Mouse (Mus musculus): ENCODE results near the gene Fhit. TPM values are rescaled to one million over a fixed set of nuclear protein-coding genes. Genes with fewer than 3 reads are reported as not detected.

Fhit gene
- total RNA-seq, 2 experiments from 2014 or later, result 4.8 to 5.8 TPM

DNA sequence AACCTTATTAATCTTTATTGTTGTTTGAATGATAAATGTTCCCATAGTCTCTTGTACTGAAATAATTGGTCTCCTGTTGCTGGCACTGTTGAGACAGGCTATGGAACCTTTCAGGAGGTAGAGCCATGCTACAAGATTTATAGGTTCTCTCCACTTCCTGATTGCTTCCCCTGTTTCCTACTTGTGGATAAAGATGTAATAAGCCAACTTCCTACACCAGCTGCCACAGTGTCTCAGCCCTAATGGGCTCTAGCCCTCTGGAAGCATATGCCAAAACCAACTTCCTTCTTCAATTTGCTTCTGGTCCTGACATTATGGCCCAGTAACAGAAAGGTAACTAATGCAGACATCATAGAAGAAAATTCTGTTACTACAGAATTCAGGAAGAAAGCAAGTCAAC lies 652.6 kb downstream of the Fhit start:
- no peak overlapping the region for H3K4me3 ChIP-seq
- TF ChIP-seq CTCF (conservative IDR thresholded peaks at IDR 0.05), result no peak

DNA sequence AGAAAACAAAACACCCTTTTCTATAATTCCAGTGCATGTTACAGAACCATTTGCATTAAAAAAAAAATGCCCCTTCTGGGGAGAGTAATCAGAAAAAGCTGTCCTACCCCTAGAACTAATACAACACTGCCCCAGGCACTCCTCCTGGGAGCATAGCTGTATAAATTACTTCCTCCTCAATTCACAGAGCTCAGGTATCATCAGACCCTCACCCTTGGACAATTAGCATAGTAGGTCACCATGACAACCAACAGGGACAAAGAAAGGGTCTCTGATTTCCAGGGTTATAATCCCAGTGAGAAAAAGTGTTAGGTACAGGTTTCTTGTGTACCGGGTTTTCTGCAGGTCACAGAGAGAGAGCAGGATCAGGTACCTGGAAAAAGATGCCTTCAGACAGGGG lies 654.3 kb downstream of the Fhit start:
- Histone ChIP-seq H3K4me3 (no peak overlapping the region), H3K27ac (no peak overlapping the region)
- no peak for TF ChIP-seq CTCF (conservative IDR thresholded peaks at IDR 0.05)
- DNase-seq (ENCODE audit: low spot score in 2 of 2), result no peak

More for the DNA sequence above, 652.6 kb downstream of the Fhit start:
- H3K27ac ChIP-seq, result no peak overlapping the region
- DNase-seq (ENCODE audit: low spot score in 2 of 2), result no peak

DNA sequence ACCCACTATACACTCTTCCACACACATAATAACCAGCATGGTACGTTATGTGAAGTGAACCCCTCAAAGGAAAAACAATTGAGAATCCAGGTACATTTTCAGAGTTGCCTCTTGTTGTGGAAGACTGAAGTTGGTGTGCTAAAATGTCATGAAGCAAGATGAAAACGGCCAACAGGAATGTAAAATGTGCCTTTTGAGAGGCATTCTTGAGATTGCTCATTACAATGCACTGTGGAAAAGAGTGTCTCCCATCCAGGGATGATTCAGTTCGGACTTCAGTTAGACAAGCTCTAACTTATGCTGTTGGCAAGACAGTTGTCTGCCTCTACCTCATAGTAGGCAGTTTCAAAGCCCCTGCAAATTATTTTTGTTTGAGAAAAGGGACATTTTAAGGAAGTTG lies 676.0 kb downstream of the Fhit start:
- no peak overlapping the region for H3K4me3 ChIP-seq
- H3K27ac ChIP-seq, result no peak overlapping the region
- DNase-seq (ENCODE audit: low spot score in 2 of 2), result no peak
- no peak for TF ChIP-seq CTCF (conservative IDR thresholded peaks at IDR 0.05)

DNA sequence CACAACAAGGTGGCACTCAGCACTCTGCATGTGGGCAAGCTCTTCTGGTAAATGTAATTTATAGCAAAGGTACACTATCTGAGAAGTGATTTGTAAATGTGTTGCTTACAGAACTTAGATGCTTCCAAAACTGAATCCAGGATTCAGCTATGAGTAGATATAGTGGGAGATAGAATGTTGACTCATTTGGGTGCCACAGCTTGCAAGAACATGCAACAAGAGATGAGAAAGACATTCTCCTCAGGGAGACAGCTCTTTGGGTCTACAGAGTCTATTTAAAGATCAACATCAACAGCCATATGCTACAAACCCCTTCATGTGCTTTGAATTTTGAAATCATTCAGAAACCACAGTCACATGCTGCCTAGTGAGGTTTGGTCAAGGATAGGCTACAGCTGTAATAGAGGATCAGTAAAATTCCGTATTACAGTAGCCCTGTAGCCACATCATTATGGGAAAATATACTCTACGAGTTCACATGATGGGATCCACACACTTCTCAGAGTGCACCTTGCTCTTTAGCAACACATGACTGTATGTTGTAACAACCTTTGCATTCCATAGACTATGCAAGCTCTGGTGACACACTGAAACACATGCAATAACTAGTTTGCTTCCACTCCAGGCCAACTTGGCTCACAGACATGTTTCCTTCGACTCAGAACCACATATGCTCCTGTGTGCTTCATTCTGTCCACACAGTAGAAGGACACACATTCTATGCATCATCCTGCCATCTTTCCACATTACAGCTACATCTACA lies 678.8 kb downstream of the Fhit start:
- no peak for DNase-seq (ENCODE audit: low spot score in 2 of 2)
- H3K27ac ChIP-seq, result no peak overlapping the region

DNA sequence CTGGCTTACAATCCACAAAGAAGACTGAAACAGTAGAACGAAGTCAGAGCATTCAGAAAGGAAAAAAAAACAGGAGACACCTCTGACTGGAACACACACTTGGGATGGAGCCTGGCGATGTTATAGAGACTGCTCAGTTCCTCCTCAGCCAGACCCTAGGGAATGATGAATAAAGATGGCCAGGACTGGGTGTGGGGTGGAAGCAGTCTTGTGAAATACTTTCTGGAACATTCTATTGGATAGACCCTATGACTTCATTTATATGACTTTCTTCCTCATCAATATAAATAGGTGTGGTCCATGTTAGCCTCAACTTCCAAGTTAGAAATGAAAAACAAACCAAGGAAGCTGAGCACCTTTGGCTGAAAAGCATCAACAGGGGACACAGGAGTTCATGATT lies 680.5 kb downstream of the Fhit start:
- H3K27ac ChIP-seq, result no peak overlapping the region
- H3K4me3 ChIP-seq, result no peak overlapping the region
- TF ChIP-seq CTCF (conservative IDR thresholded peaks at IDR 0.05), result no peak
- DNase-seq (ENCODE audit: low spot score in 2 of 2), result no peak

More for the DNA sequence above, 678.8 kb downstream of the Fhit start:
- no peak for TF ChIP-seq CTCF (conservative IDR thresholded peaks at IDR 0.05)
- no peak overlapping the region for H3K4me3 ChIP-seq

DNA sequence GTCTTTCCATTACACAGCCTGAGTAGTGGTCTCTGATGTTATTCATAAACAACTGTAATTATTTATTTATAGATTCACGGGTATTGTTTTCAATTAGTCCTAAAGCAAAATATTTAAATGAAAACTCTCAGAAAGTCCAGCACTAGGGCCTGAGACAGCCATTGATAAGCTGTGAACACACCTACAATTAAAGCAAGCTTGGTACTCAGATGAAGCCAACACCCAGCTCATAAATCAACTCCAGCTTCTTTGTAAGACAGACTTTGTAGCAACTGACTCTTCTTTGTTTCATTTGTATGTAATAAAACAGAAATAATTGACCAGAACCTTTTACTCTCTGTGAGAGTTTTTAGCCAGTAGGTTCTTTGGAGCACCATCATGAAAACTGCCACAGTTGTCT lies 681.2 kb downstream of the Fhit start:
- TF ChIP-seq CTCF (conservative IDR thresholded peaks at IDR 0.05), result no peak

DNA sequence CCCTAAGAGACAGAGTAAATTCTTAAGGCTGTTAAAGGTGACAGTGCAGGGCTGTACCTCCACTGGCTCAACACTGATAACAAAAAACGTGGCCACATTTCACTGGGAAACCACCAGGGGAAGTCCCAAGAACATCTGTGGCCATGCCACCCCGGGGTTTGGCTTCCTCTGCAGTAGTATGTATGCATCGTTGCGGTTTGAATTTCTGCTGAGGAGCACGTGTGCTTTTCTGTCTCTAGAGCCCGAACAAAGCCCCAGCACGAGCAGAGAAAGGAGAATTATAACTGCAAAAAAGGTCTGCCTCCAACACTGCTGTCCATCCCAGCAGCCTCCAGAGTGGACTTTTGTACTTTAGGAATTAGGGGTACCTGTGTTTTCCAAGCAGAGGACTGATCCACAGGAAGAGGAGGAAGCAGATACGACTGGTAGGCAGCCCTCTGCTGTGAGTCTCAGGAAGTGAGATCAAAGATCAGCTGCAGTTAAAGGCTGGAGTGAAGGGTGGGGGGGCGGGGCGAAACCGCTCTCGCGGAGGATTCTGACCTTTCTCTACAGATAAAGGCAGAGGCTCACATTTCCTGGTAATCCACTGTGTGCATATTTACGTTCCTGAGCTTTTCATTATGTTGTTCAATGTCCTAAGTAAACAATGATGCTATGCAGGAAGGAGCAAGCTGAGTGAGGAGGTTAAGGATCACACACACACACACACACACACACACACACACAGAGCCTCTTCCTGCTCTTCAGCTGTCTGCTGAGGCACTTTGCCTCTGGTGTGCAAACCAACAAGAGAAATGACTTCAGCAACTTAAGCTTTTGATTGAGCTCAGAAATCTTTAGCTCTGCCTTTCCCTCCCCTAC lies 708.6 kb downstream of the Fhit start:
- Histone ChIP-seq H3K27ac (no peak overlapping the region), H3K4me3 (peak overlapping the region; percentile 28; the same call in 1 of the 2 replicates)
- no peak for DNase-seq (ENCODE audit: low spot score in 2 of 2)
- 0 out of 2 replicates have a peak, but pooled peaks have one; percentile 12 for TF ChIP-seq CTCF (conservative IDR thresholded peaks at IDR 0.05)

More for the DNA sequence above, 681.2 kb downstream of the Fhit start:
- Histone ChIP-seq H3K4me3 (no peak overlapping the region), H3K27ac (no peak overlapping the region)
- no peak for DNase-seq (ENCODE audit: low spot score in 2 of 2)

DNA sequence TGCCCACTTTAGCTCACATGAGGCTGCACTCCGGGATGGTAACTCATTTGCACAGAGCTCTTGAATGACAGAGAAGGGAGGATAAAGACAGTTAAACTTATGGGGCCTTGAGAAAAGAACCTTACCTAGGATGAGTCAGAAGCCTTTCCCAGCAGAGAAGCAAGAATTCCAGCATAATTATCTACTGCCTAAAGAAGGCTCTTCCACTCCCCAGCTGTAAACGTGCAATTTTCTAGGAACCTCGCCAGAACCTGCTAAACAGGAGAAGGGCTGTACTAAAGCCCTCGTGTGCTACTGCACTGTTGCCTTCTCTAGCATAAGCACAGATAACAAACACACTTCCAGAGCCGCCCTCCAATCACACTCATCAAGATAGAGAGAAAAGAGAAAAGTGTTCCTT lies 709.6 kb downstream of the Fhit start:
- Histone ChIP-seq H3K27ac (no peak overlapping the region), H3K4me3 (no peak overlapping the region)
- no peak for DNase-seq (ENCODE audit: low spot score in 2 of 2)
- no peak for TF ChIP-seq CTCF (conservative IDR thresholded peaks at IDR 0.05)

DNA sequence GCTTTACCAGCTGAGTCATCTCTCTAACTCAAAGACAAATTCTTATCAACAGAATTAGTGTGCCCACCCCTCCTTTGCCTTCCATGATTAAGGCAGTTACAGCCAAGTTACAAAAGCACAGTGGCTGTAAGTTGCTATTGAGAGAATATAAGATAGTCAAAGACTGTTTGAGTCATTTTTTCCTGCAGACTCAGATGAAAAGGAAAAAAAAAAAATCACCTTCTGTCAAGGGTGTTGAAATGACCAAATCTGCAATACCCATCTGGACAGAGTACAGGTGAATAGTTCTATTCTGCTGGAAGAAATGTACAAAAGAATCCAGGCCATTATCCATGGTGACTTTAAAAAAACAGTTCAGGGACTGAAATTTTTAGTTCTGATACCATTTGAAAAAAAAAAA lies 716.5 kb downstream of the Fhit start:
- no peak overlapping the region for H3K4me3 ChIP-seq
- TF ChIP-seq CTCF (conservative IDR thresholded peaks at IDR 0.05), result no peak
- no peak overlapping the region for H3K27ac ChIP-seq
- DNase-seq (ENCODE audit: low spot score in 2 of 2), result no peak

DNA sequence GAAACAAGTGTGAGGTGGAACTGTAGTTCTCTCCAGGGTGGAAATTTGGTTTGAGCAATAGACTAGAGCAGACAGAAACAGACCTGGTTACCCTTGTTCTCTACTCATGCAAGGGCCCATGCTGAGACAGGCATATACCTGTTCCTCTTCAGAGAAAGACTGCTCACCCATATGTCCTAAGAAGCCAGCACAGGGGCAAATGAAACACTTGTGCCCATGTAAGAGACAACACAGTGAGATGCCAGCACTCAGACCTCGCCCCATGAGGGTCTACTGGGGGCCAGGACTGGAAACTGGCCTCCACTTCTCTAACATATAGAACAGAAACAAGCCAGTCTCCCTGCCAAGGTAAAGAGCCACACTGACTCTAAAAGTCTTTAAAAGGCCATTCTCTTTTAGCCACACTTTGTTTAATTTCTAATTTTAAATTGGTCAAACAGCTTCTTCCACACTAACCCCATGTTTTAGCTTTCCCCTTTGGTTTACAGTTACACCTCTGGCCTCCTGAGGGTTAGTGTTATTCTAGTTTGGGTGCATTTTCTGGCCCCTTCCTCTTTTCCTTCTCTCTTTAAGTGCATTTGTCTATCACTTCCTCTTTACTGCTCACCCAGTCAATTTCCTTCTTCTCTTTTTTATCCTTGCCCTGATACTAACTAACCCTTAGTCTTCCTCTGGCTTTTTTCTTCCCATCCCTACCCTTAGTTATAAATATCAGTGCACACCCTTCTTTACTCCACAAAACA lies 722.7 kb downstream of the Fhit start:
- Histone ChIP-seq H3K4me3 (no peak overlapping the region), H3K27ac (no peak overlapping the region)
- TF ChIP-seq CTCF (conservative IDR thresholded peaks at IDR 0.05), result no peak
- no peak for DNase-seq (ENCODE audit: low spot score in 2 of 2)

DNA sequence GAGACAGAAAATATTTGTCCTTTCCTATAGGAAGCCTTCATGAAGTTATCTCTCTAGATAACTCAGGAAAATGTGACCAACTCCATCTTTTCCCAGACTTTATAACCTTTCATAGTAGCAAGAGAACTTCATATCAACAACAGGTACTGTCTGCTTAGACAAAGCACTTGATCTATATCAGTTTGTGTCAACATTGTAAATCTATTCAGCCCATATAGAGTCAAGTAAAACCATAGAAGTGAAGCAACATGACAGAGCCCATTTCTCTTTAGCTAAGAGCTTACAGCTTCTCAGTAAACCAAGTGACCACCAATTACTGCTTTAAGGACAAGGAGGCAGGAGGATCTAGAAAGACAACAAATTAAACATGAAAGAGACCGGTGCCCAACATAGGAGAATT lies 725.6 kb downstream of the Fhit start:
- TF ChIP-seq CTCF (conservative IDR thresholded peaks at IDR 0.05), result no peak
- DNase-seq (ENCODE audit: low spot score in 2 of 2), result no peak
- Histone ChIP-seq H3K4me3 (no peak overlapping the region), H3K27ac (no peak overlapping the region)

DNA sequence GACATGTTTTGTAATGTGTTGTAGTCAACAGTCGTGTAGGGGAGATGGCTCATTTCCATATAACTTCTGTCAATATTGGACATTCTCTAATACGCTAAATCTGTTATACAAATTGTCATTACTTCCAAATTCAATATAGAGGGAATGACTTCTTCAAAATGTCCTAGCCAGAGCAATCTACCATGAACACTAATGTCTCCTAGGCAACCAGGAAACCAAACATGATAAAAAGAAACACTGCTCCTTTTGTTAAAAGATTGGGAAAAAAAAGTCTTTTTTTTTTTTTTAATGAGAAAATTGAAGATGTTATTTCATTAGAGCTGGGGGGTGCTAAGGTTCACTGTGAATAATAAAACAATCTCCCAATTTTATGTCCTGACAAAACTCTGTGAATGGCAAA lies 729.3 kb downstream of the Fhit start:
- Histone ChIP-seq H3K4me3 (no peak overlapping the region), H3K27ac (no peak overlapping the region)
- no peak for DNase-seq (ENCODE audit: low spot score in 2 of 2)
- TF ChIP-seq CTCF (conservative IDR thresholded peaks at IDR 0.05), result no peak

Data from layer of hippocampus, adult 2 months (tissue).